Mouse (Mus musculus): ENCODE results near the gene Hist1h3a. TPM values are rescaled to one million over a fixed set of nuclear protein-coding genes. Genes with fewer than 3 reads are reported as not detected.

Hist1h3a gene
- polyA plus RNA-seq, 2 experiments, result 5.8 to 36.1 TPM

- Histone ChIP-seq H3K9ac (replicated peaks) (peak overlapping the region; percentile 93), H3K4me2 (ENCODE audit: low read depth) (peak overlapping the region; percentile 88), H3K27me3 (ENCODE audit: control insufficient read depth, insufficient read depth, low read length) (no peaks in the 10 kb centered on the region), H3K4me1 (replicated peaks; ENCODE audit: control insufficient read depth in 2 of 2, insufficient read depth in 2 of 2, low read length in 1 of 2) (peaks cover 37 to 39% of the 10 kb centered on the region in 2 experiments), H3K36me3 (replicated peaks; ENCODE audit: control insufficient read depth, insufficient read depth, low read depth) (no peaks in the 10 kb centered on the region), H3K9me3 (ENCODE audit: control insufficient read depth, low read length) (no peaks in the 10 kb centered on the region), H3K27ac (peak overlapping the region; percentile 99), H3K4me3 (ENCODE audit: insufficient read depth in 1 of 2, low read depth in 2 of 2, low read length in 2 of 2) (peak overlapping the region in 1 of 2 experiments; percentile 62; a peak in 2 of 4 replicates)
- ATAC-seq (ENCODE audit: insufficient read depth) (no peak), DNase-seq (ENCODE audit: low read depth in 3 of 3, low spot score in 3 of 3) (no peak)
- WGBS (ENCODE audit: insufficient replicate concordance), result 84% methylated on average over 3 of the region's 3 CpGs
- TF ChIP-seq CTCF (IDR thresholded peaks at IDR 0.05; ENCODE audit: low read depth) (no peak), EP300 (IDR thresholded peaks at IDR 0.05; ENCODE audit: low read depth) (no peak)
Observed at GRCm38 (mm10) chr13:23759251-23759771, 2.9 kb downstream of the Hist1h3a start.

DNA sequence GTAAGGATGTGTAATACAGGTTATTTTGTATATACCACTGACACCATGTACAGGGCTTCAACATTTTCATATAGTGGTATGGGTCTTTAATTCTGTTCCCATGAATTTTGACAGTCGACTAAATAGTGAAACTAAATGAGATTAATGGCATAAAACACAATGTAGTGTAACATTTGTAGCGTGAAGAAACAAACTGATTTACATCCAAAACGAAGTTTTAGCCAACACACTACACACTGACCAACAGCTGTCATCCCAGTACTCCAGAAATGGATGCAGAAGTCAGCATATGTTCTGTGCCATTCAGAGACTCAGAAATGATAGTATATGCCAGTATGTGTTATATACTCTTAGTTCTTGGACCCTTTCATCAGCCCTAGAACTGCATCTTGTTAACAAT is 4.3 kb downstream of the Hist1h3a start:
- 32% methylated on average over 3 of the region's 3 CpGs for WGBS (ENCODE audit: insufficient replicate concordance)
- no peak for TF ChIP-seq CTCF (IDR thresholded peaks at IDR 0.05; ENCODE audit: low read depth)
- TF ChIP-seq EP300 (IDR thresholded peaks at IDR 0.05; ENCODE audit: low read depth), result no peak
- H3K27me3 ChIP-seq (ENCODE audit: control insufficient read depth, insufficient read depth, low read length), result no peaks in the 10 kb centered on the region
- no peaks in the 10 kb centered on the region for H3K36me3 ChIP-seq (replicated peaks; ENCODE audit: control insufficient read depth, insufficient read depth, low read depth)
- H3K4me3 ChIP-seq (ENCODE audit: insufficient read depth in 1 of 2, low read depth in 2 of 2, low read length in 2 of 2), result peak overlapping the region in 1 of 2 experiments; percentile 55; a peak in 2 of 4 replicates
- H3K4me2 ChIP-seq (ENCODE audit: low read depth), result peak overlapping the region; percentile 88
- peak overlapping the region; percentile 99 for H3K27ac ChIP-seq
- no peaks in the 10 kb centered on the region for H3K9me3 ChIP-seq (ENCODE audit: control insufficient read depth, low read length)
- ATAC-seq (ENCODE audit: insufficient read depth) (no peak), DNase-seq (ENCODE audit: low read depth in 3 of 3, low spot score in 3 of 3) (no peak)
- peaks cover 30 to 33% of the 10 kb centered on the region in 2 experiments for H3K4me1 ChIP-seq (replicated peaks; ENCODE audit: control insufficient read depth in 2 of 2, insufficient read depth in 2 of 2, low read length in 1 of 2)
- peak overlapping the region; percentile 68 for H3K9ac ChIP-seq (replicated peaks)

DNA sequence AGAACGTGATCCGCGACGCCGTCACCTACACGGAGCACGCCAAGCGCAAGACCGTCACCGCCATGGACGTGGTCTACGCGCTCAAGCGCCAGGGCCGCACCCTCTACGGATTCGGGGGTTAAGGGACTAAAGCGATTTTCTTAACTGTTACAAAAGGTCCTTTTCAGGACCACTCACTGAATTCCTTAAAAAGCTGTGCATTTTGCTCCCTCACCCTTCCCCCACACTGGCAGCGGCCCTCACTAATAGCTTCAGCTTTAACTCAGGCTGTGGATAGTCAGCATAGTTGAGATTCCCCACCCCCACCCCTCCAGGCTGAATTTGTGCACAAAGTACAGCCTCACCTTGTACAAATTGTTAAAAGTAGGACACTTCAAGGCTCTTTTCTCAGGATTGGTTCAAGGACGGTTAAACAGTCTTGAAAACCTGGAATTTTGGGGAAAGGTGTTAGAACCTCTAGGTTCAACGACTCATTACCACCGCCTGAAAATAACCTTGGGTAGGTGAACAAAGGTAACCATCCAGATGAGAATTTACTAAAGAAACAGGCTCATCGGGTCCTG is 4.9 kb downstream of the Hist1h3a start:
- peak; percentile 14 for ATAC-seq (ENCODE audit: insufficient read depth)
- Histone ChIP-seq H3K27me3 (ENCODE audit: control insufficient read depth, insufficient read depth, low read length) (no peaks in the 10 kb centered on the region), H3K27ac (peak overlapping the region; percentile 99), H3K4me2 (ENCODE audit: low read depth) (peak overlapping the region; percentile 88), H3K4me3 (ENCODE audit: insufficient read depth in 1 of 2, low read depth in 2 of 2, low read length in 2 of 2) (peak overlapping the region; percentile 55 to 56), H3K9me3 (ENCODE audit: control insufficient read depth, low read length) (no peaks in the 10 kb centered on the region), H3K4me1 (replicated peaks; ENCODE audit: control insufficient read depth in 2 of 2, insufficient read depth in 2 of 2, low read length in 1 of 2) (peaks cover 25 to 28% of the 10 kb centered on the region in 2 experiments), H3K36me3 (replicated peaks; ENCODE audit: control insufficient read depth, insufficient read depth, low read depth) (no peaks in the 10 kb centered on the region), H3K9ac (replicated peaks) (peak overlapping the region; percentile 88)
- under 1% methylated on average over 14 of the region's 23 CpGs for WGBS (ENCODE audit: insufficient replicate concordance)
- TF ChIP-seq CTCF (IDR thresholded peaks at IDR 0.05; ENCODE audit: low read depth), result no peak
- TF ChIP-seq EP300 (IDR thresholded peaks at IDR 0.05; ENCODE audit: low read depth), result peak; percentile 40; the same call in 1 of the 2 replicates
- DNase-seq (ENCODE audit: low read depth in 3 of 3, low spot score in 3 of 3), result peak in 2 of 3 experiments; percentile 60 to 73

- Histone ChIP-seq H3K4me2 (ENCODE audit: low read depth) (peak within 1 kb of the TSS; percentile 88), H3K36me3 (replicated peaks; ENCODE audit: control insufficient read depth, insufficient read depth, low read depth) (no peaks in the 10 kb centered on the region), H3K27me3 (ENCODE audit: control insufficient read depth, insufficient read depth, low read length) (no peaks in the 10 kb centered on the region), H3K4me3 (ENCODE audit: insufficient read depth in 1 of 2, low read depth in 2 of 2, low read length in 2 of 2) (peak within 1 kb of the TSS; percentile 55 to 56), H3K9ac (replicated peaks) (peak within 1 kb of the TSS; percentile 88), H3K27ac (peak within 1 kb of the TSS; percentile 99), H3K9me3 (ENCODE audit: control insufficient read depth, low read length) (no peaks in the 10 kb centered on the region), H3K4me1 (replicated peaks; ENCODE audit: control insufficient read depth in 2 of 2, insufficient read depth in 2 of 2, low read length in 1 of 2) (peaks cover 25 to 28% of the 10 kb centered on the region in 2 experiments)
- TF ChIP-seq EP300 (IDR thresholded peaks at IDR 0.05; ENCODE audit: low read depth), result peak; percentile 89
- no peak; the same call in 1 of the 2 replicates for TF ChIP-seq CTCF (IDR thresholded peaks at IDR 0.05; ENCODE audit: low read depth)
- peak; percentile 63 for ATAC-seq (ENCODE audit: insufficient read depth)
- 0% methylated on average over 17 of the region's 22 CpGs for WGBS (ENCODE audit: insufficient replicate concordance)
- peak; percentile 94 to 97 (median 95) for DNase-seq (ENCODE audit: low read depth in 3 of 3, low spot score in 3 of 3)
Observed at GRCm38 (mm10) chr13:23756790-23757189, 5.4 kb downstream of the Hist1h3a start, which contains the start of gene Hist1h4b. Gene Hist1h4b, plus strand, starts transcription at chr13:23757013.

- Histone ChIP-seq H3K4me1 (replicated peaks; ENCODE audit: control insufficient read depth in 2 of 2, insufficient read depth in 2 of 2, low read length in 1 of 2) (peaks cover 25 to 27% of the 10 kb centered on the region in 2 experiments), H3K9ac (replicated peaks) (peak overlapping the region; percentile 27; the same call in 1 of the 2 replicates), H3K4me3 (ENCODE audit: insufficient read depth in 1 of 2, low read depth in 2 of 2, low read length in 2 of 2) (no peak overlapping the region), H3K9me3 (ENCODE audit: control insufficient read depth, low read length) (no peaks in the 10 kb centered on the region), H3K36me3 (replicated peaks; ENCODE audit: control insufficient read depth, insufficient read depth, low read depth) (no peaks in the 10 kb centered on the region), H3K4me2 (ENCODE audit: low read depth) (no peak overlapping the region), H3K27me3 (ENCODE audit: control insufficient read depth, insufficient read depth, low read length) (no peaks in the 10 kb centered on the region), H3K27ac (peak overlapping the region; percentile 76)
- DNase-seq (ENCODE audit: low read depth in 3 of 3, low spot score in 3 of 3), result no peak
- ATAC-seq (ENCODE audit: insufficient read depth), result no peak
- no peak for TF ChIP-seq EP300 (IDR thresholded peaks at IDR 0.05; ENCODE audit: low read depth)
- TF ChIP-seq CTCF (IDR thresholded peaks at IDR 0.05; ENCODE audit: low read depth), result no peak
Observed at GRCm38 (mm10) chr13:23755000-23755399, 7.2 kb downstream of the Hist1h3a start.
